Mouse (Mus musculus): ENCODE measurements at regions not wholly inside any gene's neighbourhood (a gene's known extent, or its start where the extent isn't known, plus 50 kb on each side); places are given as distances from the start of the nearest gene placed in this dataset.

- DNase-seq = no peak
These were observed 311.7 kb downstream of the Tmem132b start for GRCm38 (mm10) chr5:125843259-125843658.

GRCm38 (mm10) chr5:125849722-125850121, 318.1 kb downstream of the Tmem132b start:
- DNase-seq = no peak

- no peak for DNase-seq
These were observed 344.7 kb downstream of the Tmem132b start for GRCm38 (mm10) chr5:125876296-125876695.

- DNase-seq = no peak
These were observed 357.3 kb downstream of the Tmem132b start for GRCm38 (mm10) chr5:125888840-125889239.

- DNase-seq = no peak
These were observed 362.3 kb downstream of the Tmem132b start for GRCm38 (mm10) chr5:125893864-125894263.

GRCm38 (mm10) chr5:125902038-125902437, 370.5 kb downstream of the Tmem132b start:
- no peak for DNase-seq

- DNase-seq = no peak
These were observed 372.9 kb downstream of the Tmem132b start for GRCm38 (mm10) chr5:125904426-125904825.

GRCm38 (mm10) chr5:125907332-125907731, 375.8 kb downstream of the Tmem132b start:
- no peak for DNase-seq

GRCm38 (mm10) chr5:125907909-125908308, 376.3 kb downstream of the Tmem132b start:
- DNase-seq = no peak

- DNase-seq = no peak
These were observed 384.3 kb downstream of the Tmem132b start for GRCm38 (mm10) chr5:125915857-125916256.

- no peak for DNase-seq
These were observed 389.4 kb downstream of the Tmem132b start for GRCm38 (mm10) chr5:125920965-125921364.

- DNase-seq = no peak
These were observed 394.4 kb downstream of the Tmem132b start for GRCm38 (mm10) chr5:125925856-125926497.

- DNase-seq = no peak
These were observed 399.9 kb downstream of the Tmem132b start for GRCm38 (mm10) chr5:125931502-125931901.

- no peak for DNase-seq
These were observed 407.8 kb downstream of the Tmem132b start for GRCm38 (mm10) chr5:125939416-125939815.

GRCm38 (mm10) chr5:125946729-125947128, 415.2 kb downstream of the Tmem132b start:
- DNase-seq = no peak

GRCm38 (mm10) chr5:125951641-125952040, 420.1 kb downstream of the Tmem132b start:
- DNase-seq = no peak

- DNase-seq = no peak
These were observed 432.5 kb downstream of the Tmem132b start for GRCm38 (mm10) chr5:125964039-125964438.

- no peak for DNase-seq
These were observed 436.6 kb downstream of the Tmem132b start for GRCm38 (mm10) chr5:125968151-125968550.

- DNase-seq = no peak
These were observed 442.5 kb downstream of the Tmem132b start for GRCm38 (mm10) chr5:125974035-125974434.

- no peak for DNase-seq
These were observed 448.2 kb downstream of the Tmem132b start for GRCm38 (mm10) chr5:125979801-125980200.

GRCm38 (mm10) chr5:125985356-125985755, 453.8 kb downstream of the Tmem132b start:
- DNase-seq = no peak

GRCm38 (mm10) chr5:125997173-125997572, 465.6 kb downstream of the Tmem132b start:
- DNase-seq = no peak

GRCm38 (mm10) chr5:126007871-126008270, 476.3 kb downstream of the Tmem132b start:
- no peak for DNase-seq

- DNase-seq = no peak
These were observed 476.7 kb downstream of the Tmem132b start for GRCm38 (mm10) chr5:126008321-126008720.

- no peak for DNase-seq
These were observed 488.2 kb downstream of the Tmem132b start for GRCm38 (mm10) chr5:126019781-126020180.

All from heart, postnatal 4 days (tissue).